Mouse (Mus musculus) myocyte (in vitro differentiated cells): ENCODE results near the gene BC025920. TPM values are rescaled to one million over a fixed set of nuclear protein-coding genes. Genes with fewer than 3 reads are reported as not detected.

Experiments
- H3K27me3 ChIP-seq: one replicate; pipeline ENCODE4 v1.6.1; 2011; ENCODE audit not compliant: control insufficient read depth, insufficient read depth, insufficient read length
- H3K36me3 ChIP-seq: one replicate; pipeline ENCODE4 v1.6.1; 2011; ENCODE audit not compliant: control insufficient read depth, insufficient read depth
- H3K4me2 ChIP-seq: one replicate; pipeline ENCODE4 v1.6.1; 2011; ENCODE audit warnings: low read depth, control low read depth
- H3K4me3 ChIP-seq: one replicate; pipeline ENCODE4 v1.5.1; 2011; ENCODE audit warnings: mild to moderate bottlenecking, control low read depth, moderate library complexity
- H3K79me2 ChIP-seq: one replicate; pipeline ENCODE4 v1.6.1; 2011; ENCODE audit not compliant: control insufficient read depth, insufficient read depth
- H3ac ChIP-seq: one replicate; pipeline ENCODE4 v1.6.1; 2011; ENCODE audit not compliant: control insufficient read depth, insufficient read length
- CEBPB ChIP-seq: IDR thresholded peaks from 2 replicates; pipeline ENCODE4 v1.6.1; 2011; ENCODE audit warnings: mild to moderate bottlenecking, moderate library complexity; ENCODE audit not compliant: poor library complexity, insufficient read depth, severe bottlenecking
- E2F4 ChIP-seq: IDR thresholded peaks from one replicate; pipeline ENCODE4 v1.6.1; 2011; ENCODE audit warnings: mild to moderate bottlenecking, control low read depth, moderate library complexity; ENCODE audit not compliant: insufficient read depth
- MAX ChIP-seq: IDR thresholded peaks from one replicate; pipeline ENCODE4 v1.6.1; 2011; ENCODE audit warnings: low read depth, mild to moderate bottlenecking, control low read depth
- MYOD1 ChIP-seq, 3 experiments: IDR thresholded peaks; one replicate each; pipeline ENCODE4 v1.6.1; 2011; ENCODE audit warnings: control low read depth in 2 of 3, low read depth in 2 of 3, mild to moderate bottlenecking in 2 of 3, moderate library complexity in 1 of 3; ENCODE audit not compliant: insufficient read length in 2 of 3, control insufficient read depth in 1 of 3
- MYOG ChIP-seq, 3 experiments: IDR thresholded peaks; one replicate each; pipeline ENCODE4 v1.6.1; 2011; ENCODE audit warnings: control low read depth in 2 of 3, low read depth in 2 of 3, mild to moderate bottlenecking in 2 of 3; ENCODE audit not compliant: insufficient read length in 2 of 3, control insufficient read depth in 1 of 3, insufficient read depth in 1 of 3
- POLR2A ChIP-seq: IDR thresholded peaks from one replicate; pipeline ENCODE4 v1.6.1; 2011; ENCODE audit warnings: low read depth, mild to moderate bottlenecking, control low read depth, moderate library complexity; ENCODE audit not compliant: insufficient read length
- POLR2AphosphoS2 ChIP-seq: IDR thresholded peaks from one replicate; pipeline ENCODE4 v1.6.1; 2011; ENCODE audit warnings: low read depth, control low read depth; ENCODE audit not compliant: insufficient read length
- REST ChIP-seq: IDR thresholded peaks from one replicate; pipeline ENCODE4 v1.6.1; 2011; ENCODE audit warnings: mild to moderate bottlenecking, control low read depth, moderate library complexity; ENCODE audit not compliant: insufficient read depth, insufficient read length
- SRF ChIP-seq: IDR thresholded peaks from one replicate; pipeline ENCODE4 v1.6.1; 2011; ENCODE audit warnings: low read depth; ENCODE audit not compliant: control insufficient read depth, insufficient read length
- TCF12 ChIP-seq: IDR thresholded peaks from one replicate; pipeline ENCODE4 v1.6.1; 2011; ENCODE audit warnings: mild to moderate bottlenecking, control low read depth; ENCODE audit not compliant: poor library complexity, insufficient read depth, severe bottlenecking
- TCF3 ChIP-seq: IDR thresholded peaks from one replicate; pipeline ENCODE4 v1.6.1; 2011; ENCODE audit warnings: low read depth, control low read depth; ENCODE audit not compliant: insufficient read length
- USF1 ChIP-seq: IDR thresholded peaks from one replicate; pipeline ENCODE4 v1.6.1; 2011; ENCODE audit warnings: low read depth, mild to moderate bottlenecking, control low read depth, moderate library complexity
- polyA plus RNA-seq: library from polyadenylated mRNA; unstranded; fragments of >200 nt; fragmentation: generic; extraction: Trizol; gene quantifications from one replicate; pipeline ENCODE4 v1.2.1, GENCODE M21; 2012; ENCODE audit warnings: missing spikeins

BC025920 gene
- polyA plus RNA-seq, 1 experiment, result 0.78 TPM

GRCm38 (mm10) chr10:81574081-81575056 lies 31.7 kb upstream of the BC025920 start, which contains the start of gene Tle2:
Gene Tle2 (plus strand): TSS chr10:81574561.
- Histone ChIP-seq H3K4me3 (peak within 1 kb of the TSS; percentile 29), H3K79me2 (no peaks in the 10 kb centered on the region), H3K36me3 (no peaks in the 10 kb centered on the region), H3K4me2 (peak within 1 kb of the TSS; percentile 75), H3K27me3 (no peaks in the 10 kb centered on the region), H3ac (no peak within 1 kb of the TSS)
- TF ChIP-seq TCF12 (no peak), MYOD1 (IDR thresholded peaks at IDR 0.05; ENCODE audit: control insufficient read depth in 1 of 3, insufficient read length in 2 of 3, low read depth in 2 of 3) (no peak), USF1 (no peak), E2F4 (no peak), REST (no peak), POLR2A (no peak), POLR2AphosphoS2 (no peak), MYOG (IDR thresholded peaks at IDR 0.05; ENCODE audit: control insufficient read depth in 1 of 3, insufficient read depth in 1 of 3, insufficient read length in 2 of 3, low read depth in 2 of 3) (no peak), TCF3 (no peak), SRF (no peak), CEBPB (no peak), MAX (no peak)

GRCm38 (mm10) chr10:81575208-81575631 lies 30.9 kb upstream of the BC025920 start:
- no peak for TF ChIP-seq POLR2AphosphoS2
- TF ChIP-seq USF1, result no peak
- no peak for TF ChIP-seq CEBPB
- TF ChIP-seq REST, result no peak
- TF ChIP-seq E2F4, result no peak
- no peak for TF ChIP-seq SRF
- peak; percentile 35 for TF ChIP-seq TCF3
- TF ChIP-seq MYOD1 (IDR thresholded peaks at IDR 0.05; ENCODE audit: control insufficient read depth in 1 of 3, insufficient read length in 2 of 3, low read depth in 2 of 3), result peak in 2 of 3 experiments; percentile 31 to 78
- no peak for TF ChIP-seq TCF12
- TF ChIP-seq MAX, result no peak
- peak in 2 of 3 experiments; percentile 45 to 85 for TF ChIP-seq MYOG (IDR thresholded peaks at IDR 0.05; ENCODE audit: control insufficient read depth in 1 of 3, insufficient read depth in 1 of 3, insufficient read length in 2 of 3, low read depth in 2 of 3)
- peak; percentile 72 for TF ChIP-seq POLR2A
- Histone ChIP-seq H3K79me2 (no peaks in the 10 kb centered on the region), H3K4me3 (peak overlapping the region; percentile 29), H3K36me3 (no peaks in the 10 kb centered on the region), H3K4me2 (peak overlapping the region; percentile 75), H3ac (no peak overlapping the region), H3K27me3 (no peaks in the 10 kb centered on the region)

- Histone ChIP-seq H3K36me3 (no peaks in the 10 kb centered on the region), H3K4me2 (peak overlapping the region; percentile 75), H3K4me3 (peak overlapping the region; percentile 29), H3K79me2 (no peaks in the 10 kb centered on the region), H3ac (no peak overlapping the region), H3K27me3 (no peaks in the 10 kb centered on the region)
- TF ChIP-seq TCF12 (no peak), CEBPB (no peak), POLR2A (no peak), TCF3 (no peak), SRF (no peak), MYOD1 (IDR thresholded peaks at IDR 0.05; ENCODE audit: control insufficient read depth in 1 of 3, insufficient read length in 2 of 3, low read depth in 2 of 3) (no peak), USF1 (no peak), REST (no peak), MAX (no peak), E2F4 (no peak), POLR2AphosphoS2 (no peak), MYOG (IDR thresholded peaks at IDR 0.05; ENCODE audit: control insufficient read depth in 1 of 3, insufficient read depth in 1 of 3, insufficient read length in 2 of 3, low read depth in 2 of 3) (no peak)
Measured at GRCm38 (mm10) chr10:81575695-81576094, 30.4 kb upstream of the BC025920 start.

GRCm38 (mm10) chr10:81579967-81580366 lies 26.1 kb upstream of the BC025920 start:
- Histone ChIP-seq H3K36me3 (no peaks in the 10 kb centered on the region), H3K4me3 (no peak overlapping the region)

More at GRCm38 (mm10) chr10:81579967-81580366, 26.1 kb upstream of the BC025920 start:
- no peaks in the 10 kb centered on the region for H3K27me3 ChIP-seq
- H3K79me2 ChIP-seq, result no peaks in the 10 kb centered on the region
- no peak overlapping the region for H3ac ChIP-seq
- TF ChIP-seq MYOD1 (IDR thresholded peaks at IDR 0.05; ENCODE audit: control insufficient read depth in 1 of 3, insufficient read length in 2 of 3, low read depth in 2 of 3), result no peak
- no peak for TF ChIP-seq POLR2A
- TF ChIP-seq REST, result no peak
- no peak overlapping the region for H3K4me2 ChIP-seq
